Mouse (Mus musculus): ENCODE measurements at regions not wholly inside any gene's neighbourhood (a gene's known extent, or its start where the extent isn't known, plus 50 kb on each side); places are given as distances from the start of the nearest gene placed in this dataset.

DNA sequence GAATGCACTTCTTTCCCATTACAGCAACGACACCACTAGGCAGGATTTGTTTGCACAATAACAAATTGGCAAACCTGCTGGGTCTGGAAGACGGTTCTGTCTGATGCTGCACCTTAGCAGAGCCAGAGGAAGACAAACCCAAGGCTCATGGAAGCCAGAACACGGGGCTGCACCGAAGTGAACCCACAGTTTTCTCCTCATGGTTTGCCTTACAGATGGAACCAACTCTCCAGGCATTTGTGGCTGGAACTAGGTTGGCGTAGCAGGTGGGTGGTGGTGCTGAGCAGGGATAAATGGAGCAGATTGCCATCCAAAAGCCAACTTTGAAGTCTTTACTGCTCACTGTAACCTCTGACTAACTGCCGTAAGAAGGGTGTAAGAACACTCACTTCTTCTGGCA, 408.4 kb upstream of the Gm6657 start:
- DNase-seq = peak; percentile 55

DNA sequence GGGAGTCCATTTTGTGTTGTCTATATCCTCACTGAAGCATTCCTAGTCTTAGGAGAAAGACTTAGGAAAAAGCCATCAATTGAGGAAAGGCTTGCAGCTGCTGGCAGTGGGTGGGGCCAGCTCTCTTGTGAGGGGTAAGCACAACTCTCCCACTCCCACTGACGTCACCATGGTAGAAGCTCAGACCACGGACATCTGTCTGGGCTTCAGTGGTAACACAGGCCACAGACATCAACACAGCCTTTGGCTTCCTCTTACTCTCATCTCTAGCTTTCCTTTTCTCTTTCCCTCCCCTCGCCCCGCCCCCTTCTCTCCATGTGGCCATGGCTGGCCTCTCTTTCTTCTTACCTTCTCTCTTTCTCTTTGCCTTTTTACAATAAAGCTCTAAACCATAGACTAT, 407.4 kb upstream of the Gm6657 start:
- DNase-seq = no peak

DNA sequence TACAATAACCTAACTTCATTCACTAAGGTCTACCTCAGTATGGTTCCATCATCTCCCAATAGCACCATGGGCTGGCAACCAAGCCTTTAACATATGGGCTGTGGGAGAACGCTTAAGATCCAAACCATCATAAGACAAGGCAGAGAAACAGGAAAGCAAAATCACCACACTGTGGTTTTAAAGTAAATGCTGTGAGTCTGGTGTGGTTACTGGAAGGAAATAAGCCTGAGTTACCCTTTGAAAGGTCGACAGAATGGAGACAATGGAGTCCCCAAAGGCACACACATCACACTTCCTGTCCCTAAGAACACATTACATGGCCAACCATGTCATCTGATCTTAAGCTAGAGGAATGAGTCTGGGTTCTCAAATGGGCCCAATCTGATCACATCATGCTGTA, 405.8 kb upstream of the Gm6657 start:
- no peak for DNase-seq

DNA sequence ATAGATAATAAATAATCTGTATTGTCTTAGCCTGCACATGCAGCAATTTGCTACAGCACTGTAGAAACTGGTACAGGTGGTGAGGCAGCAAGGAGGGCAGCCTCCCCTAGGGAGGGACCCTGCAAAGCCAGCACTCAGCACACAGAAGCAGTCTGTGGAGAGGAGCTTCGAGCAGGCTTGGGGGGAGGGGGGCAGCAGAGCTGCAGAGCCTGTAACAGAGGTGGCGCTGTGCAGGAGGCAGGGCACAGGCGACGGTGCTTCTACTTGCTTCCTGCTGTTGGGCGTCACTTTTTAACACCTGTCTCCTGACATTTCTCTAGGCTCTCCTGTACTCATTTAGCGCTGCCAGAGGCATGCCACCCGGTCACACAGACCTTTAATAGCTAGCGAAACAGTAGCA, 404.6 kb upstream of the Gm6657 start:
- peak; percentile 20 for DNase-seq

DNA sequence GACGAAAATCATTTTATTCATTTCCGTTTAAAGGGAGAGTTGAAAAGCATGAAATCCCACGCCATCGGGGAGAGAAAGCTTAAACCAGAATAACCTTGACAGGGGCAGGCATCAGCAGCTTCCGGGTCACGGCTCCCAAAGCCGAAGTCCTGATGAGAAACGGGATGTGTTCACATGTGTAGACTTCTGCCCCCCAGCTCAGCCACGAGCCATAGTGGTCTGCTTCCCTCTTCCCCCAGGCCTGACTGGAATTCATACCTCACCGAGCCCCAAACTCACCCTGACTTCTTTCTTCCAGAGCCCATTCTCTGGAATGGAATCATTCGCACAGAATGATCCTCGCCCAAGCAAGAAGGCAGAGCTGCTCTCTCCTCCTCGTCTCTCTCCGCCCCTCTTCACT, 404.2 kb upstream of the Gm6657 start:
- no peak for DNase-seq

DNA sequence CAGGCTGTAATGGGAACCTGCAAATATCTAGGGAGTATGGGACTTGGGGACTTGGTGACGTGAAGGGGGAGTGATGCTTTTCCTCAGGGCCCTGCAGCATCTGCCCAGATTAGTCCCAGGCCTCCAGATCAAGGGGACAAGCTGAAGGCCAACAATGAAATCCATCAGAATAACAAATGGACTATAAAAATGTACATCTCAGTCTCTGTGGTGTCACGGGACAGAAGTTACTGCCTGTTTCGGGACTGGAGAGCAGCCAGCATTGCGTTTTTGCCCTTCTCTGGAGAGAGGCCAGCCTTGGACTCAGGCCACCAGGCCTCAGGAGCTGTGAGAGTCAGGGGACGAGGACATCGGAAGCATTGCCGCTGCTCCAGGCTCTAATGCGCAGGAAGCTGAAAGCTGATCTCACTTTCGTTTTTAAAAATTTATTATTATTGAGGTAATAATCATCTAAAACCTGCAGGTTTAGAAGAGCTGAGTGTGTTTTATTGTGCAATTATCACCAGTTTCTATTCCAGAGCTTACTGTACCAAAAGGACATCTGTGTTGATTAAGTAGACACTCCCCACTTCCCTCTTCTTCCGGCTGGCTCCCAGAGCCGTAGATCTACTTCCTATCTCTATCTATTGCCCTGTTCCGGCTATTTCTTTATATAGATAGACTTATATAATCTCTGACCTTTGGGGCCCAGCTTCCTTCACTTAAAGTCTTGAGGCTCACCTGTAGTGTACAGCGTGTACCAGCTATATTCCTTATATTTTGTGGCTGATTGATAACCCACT, 403.0 kb upstream of the Gm6657 start:
- DNase-seq = no peak

DNA sequence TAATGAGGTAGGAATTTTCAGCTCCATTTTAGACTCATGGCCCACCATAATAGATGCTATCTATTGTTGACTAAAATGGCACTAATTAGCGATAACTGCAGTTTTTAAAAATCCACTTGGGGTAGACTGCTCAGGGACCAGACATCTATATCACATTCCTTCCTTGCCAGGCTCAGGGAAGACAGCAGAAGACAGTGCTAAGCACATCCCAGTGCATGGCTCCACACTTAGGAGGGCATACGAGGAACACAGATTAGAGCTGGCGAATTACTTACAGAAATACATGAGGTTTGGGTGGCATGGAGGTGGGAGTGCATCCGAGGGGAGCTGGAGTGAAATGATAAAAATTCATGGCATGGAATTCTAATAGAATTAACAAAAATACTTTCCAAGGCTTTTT, 395.5 kb upstream of the Gm6657 start:
- no peak for DNase-seq

DNA sequence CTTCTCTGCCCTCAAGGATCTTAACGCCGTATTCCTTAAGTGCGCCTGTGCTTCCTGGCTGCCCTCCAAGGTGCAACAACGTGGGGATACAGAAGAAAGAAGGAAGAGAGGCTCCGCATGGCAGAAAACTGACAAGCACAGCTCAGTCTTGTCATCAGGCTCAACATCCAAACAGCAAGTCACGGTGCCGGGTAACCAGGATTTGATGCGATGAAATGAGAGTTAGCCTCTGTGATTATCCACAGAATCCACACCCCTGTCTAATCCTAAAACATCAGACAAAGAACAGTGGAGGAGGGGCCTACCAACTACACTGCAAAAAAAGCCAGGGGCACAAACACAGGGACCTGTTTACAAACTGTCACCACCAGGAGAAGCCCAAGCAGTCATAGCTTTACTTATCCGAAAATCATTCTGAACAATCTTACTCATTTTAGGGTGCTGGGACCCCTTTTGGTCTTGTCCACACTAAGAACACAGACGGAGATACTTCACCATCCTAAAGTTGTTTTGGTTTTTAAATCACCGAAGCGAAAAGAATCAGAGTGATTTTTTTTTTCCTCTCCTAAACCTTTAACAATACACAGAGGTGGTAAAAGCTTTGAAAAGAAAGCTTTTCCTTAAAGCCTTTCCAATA, 394.8 kb upstream of the Gm6657 start:
- DNase-seq = no peak

DNA sequence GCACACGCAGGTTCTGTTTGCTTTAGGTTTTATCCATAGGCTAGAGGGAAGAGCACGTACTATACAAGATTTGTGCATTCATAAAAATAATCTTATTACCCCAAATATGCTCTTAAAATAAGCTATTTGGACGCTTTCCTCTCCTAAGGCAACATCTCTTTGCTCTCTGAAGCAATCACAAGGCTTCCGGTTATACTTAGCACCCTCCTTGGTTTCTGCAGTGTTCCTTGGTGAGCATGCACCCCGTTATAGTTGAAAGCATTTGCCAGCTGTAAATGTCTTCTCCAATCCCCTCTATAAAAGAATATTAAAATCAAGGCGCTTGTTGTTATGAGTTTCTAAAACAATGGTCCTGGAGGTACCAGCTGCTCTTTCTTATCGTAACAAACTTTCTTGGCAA, 386.4 kb upstream of the Gm6657 start:
- DNase-seq = no peak

DNA sequence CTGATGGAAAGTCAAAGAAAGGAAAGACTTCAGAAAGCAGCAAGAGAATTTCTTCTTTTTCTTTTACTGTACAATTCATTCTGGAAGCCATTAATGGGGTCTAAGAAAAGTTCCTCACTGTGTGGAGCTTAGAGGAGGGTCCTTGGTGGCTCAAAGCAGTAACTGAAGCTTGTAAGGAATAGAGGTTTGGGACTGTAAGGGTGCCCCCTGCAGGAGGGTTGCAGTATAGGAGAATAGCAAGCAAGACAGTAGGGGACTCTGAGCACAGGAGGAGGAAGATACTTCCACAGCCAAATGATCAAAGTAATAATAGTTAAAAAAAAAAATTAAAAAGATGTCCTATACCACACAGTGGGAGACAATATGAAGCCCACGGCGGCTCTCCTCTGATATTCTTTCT, 382.8 kb upstream of the Gm6657 start:
- DNase-seq = no peak

DNA sequence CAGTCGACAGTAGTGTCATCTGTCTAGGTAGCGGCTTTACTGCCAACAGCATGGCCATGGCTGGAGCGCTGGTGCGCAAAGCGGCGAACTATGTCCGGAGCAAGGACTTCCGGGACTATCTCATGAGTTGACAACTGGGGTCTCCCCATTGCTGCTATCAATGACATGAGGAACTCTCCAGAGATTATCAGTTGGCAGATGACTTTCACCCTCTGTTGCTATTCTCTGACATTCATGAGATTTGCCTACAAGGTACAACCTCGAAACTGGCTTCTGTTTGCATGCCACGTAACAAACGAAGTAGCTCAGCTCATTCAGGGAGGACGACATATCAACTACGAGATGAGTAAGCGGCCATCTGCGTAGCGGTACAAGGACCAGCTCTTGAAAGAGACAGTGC, 374.6 kb upstream of the Gm6657 start:
- DNase-seq = no peak

DNA sequence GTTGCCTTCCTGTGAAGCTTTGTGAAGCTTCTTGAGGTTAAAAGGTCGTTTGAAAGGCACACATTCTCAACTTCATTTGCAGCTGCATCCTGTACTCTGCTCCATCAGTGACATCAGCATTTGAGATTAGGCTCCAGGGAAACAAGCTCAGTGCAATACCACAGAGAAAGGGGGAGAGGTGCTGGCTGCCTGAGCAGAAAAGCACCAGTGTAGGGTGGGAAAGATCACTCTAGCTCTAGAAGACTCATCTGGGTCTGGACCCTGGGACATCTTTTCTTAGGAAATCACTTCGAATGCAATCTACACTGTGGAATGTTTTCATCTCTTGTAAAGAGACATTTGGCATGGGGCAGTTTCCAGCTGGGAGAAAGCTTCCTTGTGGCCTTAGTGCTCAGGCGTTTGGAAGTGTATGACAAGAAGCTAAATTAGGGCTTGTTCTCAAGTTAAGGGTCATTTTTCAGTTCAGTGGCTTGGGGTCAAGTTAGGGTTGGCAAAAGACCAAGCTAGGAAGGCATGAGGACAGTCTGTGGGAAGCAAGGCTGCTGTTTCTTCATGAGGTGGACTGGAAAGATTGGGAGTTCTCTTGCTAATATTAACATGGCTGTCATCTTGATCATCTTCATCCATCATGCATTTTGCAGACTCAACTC, 370.5 kb upstream of the Gm6657 start:
- no peak for DNase-seq

DNA sequence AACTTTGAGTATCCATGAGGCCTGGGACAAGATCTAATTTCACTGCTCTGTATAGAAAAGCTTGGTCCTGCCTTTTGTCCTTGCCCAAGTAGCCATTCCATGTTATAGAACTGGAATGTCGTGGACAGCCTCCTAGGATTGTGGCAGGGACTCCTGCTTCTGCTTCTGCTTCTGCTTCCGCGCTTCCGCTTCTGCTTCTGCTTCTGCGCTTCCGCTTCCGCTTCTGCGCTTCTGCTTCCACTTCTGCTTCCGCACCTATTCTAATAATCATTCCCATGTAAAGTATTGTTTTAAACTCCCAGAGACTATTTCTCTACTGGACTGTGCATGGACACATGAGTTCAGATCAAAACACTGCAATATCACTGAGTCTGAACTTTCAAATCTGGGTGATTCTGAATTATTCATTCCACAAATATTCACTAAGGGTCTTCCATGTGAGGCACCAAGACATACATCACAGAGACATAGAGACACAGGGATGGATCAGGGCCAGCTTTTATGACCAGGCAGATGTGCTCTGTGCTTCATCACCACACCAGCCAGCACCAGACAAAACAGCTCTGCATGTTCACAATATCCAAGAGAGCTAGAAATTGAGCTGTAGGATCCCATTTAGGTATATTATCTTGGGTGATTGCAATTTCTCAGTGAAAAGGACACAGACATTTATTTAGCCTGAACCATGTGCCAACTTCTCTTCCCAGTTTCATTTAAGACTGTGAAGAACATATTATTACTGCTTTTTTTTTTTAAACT, 360.5 kb upstream of the Gm6657 start:
- DNase-seq = no peak

DNA sequence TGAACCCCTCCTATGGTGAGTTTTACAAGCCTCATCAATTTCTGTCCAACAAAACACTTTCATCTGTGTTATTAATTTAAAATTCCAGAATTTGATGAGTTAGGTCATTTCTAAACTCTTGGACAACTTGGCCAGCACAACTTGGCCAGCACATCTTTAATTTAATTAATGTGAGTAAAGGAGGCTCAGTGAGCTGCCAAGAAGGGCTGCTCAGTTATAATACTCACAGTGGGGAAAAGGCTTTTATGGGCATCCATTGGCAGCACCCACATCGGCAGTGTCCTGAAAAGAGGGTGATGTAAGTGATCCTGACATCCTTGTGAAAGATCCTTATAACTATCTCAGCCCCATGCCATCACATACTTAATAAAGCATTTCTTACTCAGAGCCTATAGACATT, 359.2 kb upstream of the Gm6657 start:
- DNase-seq = no peak

DNA sequence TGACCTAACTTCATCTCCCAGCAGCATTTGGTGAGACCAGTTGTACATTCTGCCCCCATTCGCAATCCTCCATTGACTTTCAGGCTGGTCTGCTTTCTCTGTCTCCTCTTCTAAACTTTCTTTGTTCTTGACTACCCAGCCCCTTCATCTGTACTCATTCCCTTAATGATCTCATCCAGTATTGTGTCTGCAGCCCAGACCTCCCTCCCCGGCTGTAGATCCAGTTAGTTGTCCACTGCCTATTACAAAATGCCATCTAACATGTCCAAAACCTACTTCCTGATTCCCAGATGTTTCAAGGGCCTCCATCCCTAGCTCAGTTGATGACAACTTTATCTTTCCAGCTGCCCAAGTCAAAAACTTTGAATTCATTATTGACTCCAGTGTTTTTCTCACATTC, 357.8 kb upstream of the Gm6657 start:
- no peak for DNase-seq

DNA sequence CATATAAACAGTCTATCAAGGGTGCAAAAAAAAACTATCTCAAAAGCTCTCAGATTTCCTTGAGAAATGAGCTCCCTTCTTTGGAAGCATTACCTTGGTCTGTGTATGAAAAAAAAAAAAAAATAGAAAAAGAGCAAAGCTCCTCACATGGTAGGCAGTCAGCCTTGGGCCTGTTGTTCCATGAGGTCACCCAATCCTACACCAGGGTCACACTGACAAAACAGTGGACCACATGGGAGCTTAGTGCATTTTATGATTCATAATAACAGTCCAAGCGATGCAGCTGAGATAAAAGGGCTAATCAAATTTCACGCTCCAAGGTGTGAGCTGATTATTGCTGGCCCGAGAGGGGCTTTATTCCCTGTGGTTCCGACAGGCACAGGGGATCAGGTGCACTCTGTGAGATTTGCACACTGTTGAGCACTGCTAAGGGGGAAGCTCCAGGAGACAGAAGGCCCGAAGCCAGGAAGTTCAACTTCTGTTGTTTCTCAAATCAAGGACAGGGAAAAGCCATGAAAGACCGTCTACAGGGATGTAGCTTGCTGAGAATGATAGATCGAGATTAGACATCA, 352.1 kb upstream of the Gm6657 start:
- no peak for DNase-seq

DNA sequence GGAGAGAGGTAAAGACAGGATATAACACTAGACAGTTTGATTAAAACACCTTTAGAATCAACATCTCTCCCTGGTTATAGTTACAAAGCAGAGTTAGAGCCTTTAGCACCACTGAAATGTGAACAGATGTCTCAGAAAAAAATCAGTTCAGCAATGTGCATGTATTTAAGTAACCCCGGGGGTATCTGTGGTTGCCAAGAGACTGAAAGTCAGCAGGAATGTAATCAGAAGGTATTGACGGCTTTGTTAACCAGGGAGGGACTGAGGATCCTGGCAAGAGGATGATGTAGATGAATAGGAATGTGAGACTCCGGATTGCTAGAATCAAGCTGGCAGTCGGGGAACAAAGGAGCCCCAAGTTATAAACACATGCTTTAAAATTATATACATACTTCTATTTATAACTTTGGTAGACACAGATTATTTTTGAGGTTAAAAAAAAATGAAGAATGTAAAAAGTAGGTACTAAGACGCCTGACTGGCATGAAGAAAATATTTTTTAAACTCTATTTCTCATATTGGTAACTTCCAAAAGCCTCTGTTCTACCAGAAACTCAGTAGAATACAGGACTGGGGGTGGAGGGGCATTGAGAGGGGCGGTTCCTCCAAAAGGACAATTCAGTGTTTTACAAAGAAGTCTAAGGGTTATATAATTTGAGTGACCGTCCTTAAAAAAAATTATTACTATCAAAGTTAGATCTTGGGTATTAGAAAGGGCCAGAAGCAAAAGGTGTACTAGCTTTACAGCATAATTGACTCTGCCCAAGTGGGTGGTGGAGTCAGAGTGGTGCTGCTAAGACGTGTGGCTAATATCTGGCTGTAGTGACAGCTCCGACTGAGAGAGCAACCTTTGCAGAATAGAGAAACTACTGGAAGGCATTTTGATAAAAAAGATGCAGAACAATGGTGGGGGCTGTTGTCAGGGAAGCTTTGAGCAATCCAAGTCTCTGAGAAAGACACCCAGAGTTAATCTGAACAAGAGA, 341.2 kb upstream of the Gm6657 start:
- no peak for DNase-seq

DNA sequence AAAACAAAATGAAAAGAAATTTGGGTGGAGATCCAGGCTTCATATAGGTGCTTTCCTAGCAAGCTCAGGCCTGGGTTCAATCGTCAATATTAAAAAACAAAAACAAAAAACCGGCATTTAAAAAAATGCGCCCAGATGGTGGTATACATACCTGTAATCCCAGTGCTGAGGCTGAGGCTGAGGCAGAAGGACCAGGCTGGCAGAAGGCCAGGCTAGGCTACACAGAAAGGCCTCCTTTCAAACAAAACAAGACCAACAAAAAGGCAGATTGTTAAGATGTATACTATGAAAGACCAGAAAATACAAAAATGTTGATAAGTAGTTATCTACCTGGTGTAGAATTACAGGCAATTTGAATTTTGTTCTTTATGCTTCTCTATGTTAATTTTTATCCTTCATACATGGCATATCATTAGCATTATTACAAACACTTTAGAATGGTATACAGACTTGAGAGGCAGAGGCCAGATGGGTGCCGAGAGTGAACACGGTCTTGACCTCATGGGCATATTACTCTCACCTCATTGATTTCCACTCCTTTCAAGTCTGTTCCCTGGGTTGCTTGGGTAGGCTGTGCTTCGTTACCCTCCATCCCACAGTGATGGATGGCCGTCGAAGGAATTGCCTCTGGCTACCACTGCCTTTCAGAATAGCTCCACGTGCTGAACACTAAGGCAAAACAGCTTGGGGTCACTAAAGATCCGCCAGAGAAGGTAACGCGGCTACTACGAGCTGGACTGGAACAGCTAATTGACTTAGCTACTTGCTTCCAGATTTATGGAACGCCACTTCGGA, 339.6 kb upstream of the Gm6657 start:
- no peak for DNase-seq

DNA sequence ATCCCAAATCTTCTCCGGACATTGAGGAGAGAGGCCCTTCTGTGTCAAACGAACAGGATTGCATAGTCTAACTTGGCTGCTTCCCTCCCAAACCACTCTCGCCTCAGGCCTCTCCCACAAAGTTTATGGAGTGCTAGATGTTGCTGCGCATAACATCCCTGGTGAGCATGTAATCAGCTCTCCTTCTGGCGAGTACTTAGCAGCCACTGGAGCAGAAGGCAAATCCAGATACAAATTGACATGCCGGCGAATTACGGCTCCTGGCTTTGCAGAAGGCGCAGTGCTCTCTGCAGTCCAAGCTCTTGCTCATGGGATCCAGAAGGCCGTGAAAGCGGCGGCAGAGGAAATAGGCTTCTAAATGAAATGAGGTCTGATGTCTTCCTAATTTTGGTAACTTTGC, 338.2 kb upstream of the Gm6657 start:
- no peak for DNase-seq

DNA sequence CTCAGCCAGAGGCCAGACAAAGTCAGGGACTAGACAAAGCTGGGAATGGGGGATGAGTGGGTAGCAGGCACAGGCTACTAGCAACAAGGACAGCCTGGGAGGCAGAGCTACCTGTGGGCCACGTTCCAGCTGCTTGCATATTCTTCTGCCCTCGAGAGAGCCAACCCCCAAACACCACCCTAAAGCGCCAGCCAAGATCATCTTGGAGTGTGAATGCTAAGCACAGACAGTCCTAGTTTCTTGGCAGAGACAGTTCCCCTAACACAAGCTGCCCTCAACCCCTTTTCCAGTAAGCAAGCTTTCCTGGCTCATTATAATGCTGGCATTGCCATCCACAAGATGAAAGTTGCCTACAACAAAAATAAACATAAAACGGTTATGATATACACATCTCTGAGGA, 336.8 kb upstream of the Gm6657 start:
- peak; percentile 25 for DNase-seq

Measured in right cerebral cortex, adult 18-20 months (tissue).